Mouse (Mus musculus) layer of hippocampus, adult 18-20 months (tissue): ENCODE measurements around the gene Swsap1. TPM values are rescaled to one million over a fixed set of nuclear protein-coding genes. Genes with fewer than 3 reads are reported as not detected.

Experiments used
- DNase-seq, 2 experiments: peaks; one replicate each; pipeline ENCODE4 v3.0.0; 2022; ENCODE audit warnings: low spot score in 2 of 2
- total RNA-seq, 2 experiments: library from RNA; stranded (reverse); gene quantifications; 2 replicates each; pipeline ENCODE4 v1.2.3; 2021

Gene Swsap1
- total RNA-seq, 2 experiments from 2014 or later: 13.3 to 13.7 TPM

DNA sequence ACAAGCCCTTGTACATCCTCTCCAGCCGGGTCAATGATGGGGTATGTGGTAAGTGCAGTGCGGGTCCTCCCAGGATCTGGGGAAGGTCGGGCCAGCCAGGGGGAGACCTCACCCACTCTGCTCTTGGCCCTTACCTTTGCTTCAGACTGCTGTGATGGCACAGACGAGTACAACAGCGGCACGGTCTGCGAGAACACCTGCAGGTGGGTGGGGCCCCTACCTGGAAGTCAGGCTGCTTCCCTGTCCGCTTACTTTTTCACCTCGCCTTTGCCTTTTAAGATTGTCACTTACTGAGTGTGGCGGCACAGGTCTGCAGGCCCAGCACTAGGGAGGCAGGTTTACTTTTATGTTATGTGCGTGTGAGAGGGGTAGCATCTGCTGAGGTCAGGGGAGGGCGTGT lies 49.0 kb downstream of the Swsap1 start:
- no peak for DNase-seq

Other genes starting within 250 kb of the Swsap1 start
- gene Ldlr, start 232.3 kb upstream of the Swsap1 start, total RNA-seq: 10 to 100 TPM; 13.1 to 15.4 TPM
- 1 to 10 TPM; 1.9 to 2.7 TPM for gene Spc24, start 195.5 kb upstream of the Swsap1 start, total RNA-seq
- 1 to 10 TPM; 7.4 to 7.6 TPM for gene Kank2, start 157.0 kb upstream of the Swsap1 start, total RNA-seq
- not detected for gene Angptl8, start 120.2 kb upstream of the Swsap1 start, total RNA-seq
- gene Dock6, start 103.1 kb upstream of the Swsap1 start, total RNA-seq: 10 to 100 TPM; 11.3 to 13.1 TPM
- 10 to 100 TPM; 17.7 to 19.3 TPM for gene Rab3d, start 37.6 kb upstream of the Swsap1 start, total RNA-seq
- gene Ccdc159, start 28.3 kb upstream of the Swsap1 start, total RNA-seq: 10 to 100 TPM; 16.3 to 16.5 TPM
- 10 to 100 TPM; 40.2 to 42.2 TPM for gene Tmem205, start 28.2 kb upstream of the Swsap1 start, total RNA-seq
- 100 to 1,000 TPM; 273 to 278 TPM for gene Plppr2, start 18.7 kb upstream of the Swsap1 start, total RNA-seq
- gene Epor, start 7.8 kb downstream of the Swsap1 start, total RNA-seq: 1 to 10 TPM; 9.0 to 9.1 TPM
- gene Rgl3, start 33.7 kb downstream of the Swsap1 start, total RNA-seq: 1 to 10 TPM; 2.2 to 2.6 TPM
- gene Ccdc151, start 46.9 kb downstream of the Swsap1 start, total RNA-seq: 1 to 10 TPM; 8.6 to 8.9 TPM
- 100 to 1,000 TPM; 106 to 115 TPM for gene Prkcsh, start 47.1 kb downstream of the Swsap1 start, total RNA-seq
- 100 to 1,000 TPM; 168 to 172 TPM for gene Elavl3, start 96.3 kb downstream of the Swsap1 start, total RNA-seq
- 1 to 10 TPM; 2.0 to 4.4 TPM for gene Gm49318, start 115.5 kb downstream of the Swsap1 start, total RNA-seq
- 10 to 100 TPM; 20.8 to 21.7 TPM for gene Zfp653, start 115.6 kb downstream of the Swsap1 start, total RNA-seq
- 10 to 100 TPM; 49.8 to 51.3 TPM for gene Ecsit, start 129.7 kb downstream of the Swsap1 start, total RNA-seq
- under 1 TPM in 1 of 2 experiments, not detected in 1; 0.53 TPM for gene Cnn1, start 143.5 kb downstream of the Swsap1 start, total RNA-seq
- 10 to 100 TPM; 56.4 to 58.4 TPM for gene Elof1, start 161.4 kb downstream of the Swsap1 start, total RNA-seq
- under 1 TPM; 0.41 to 0.84 TPM for gene Acp5, start 180.0 kb downstream of the Swsap1 start, total RNA-seq
- 10 to 100 TPM; 45.4 to 48.3 TPM for gene Pigyl, start 201.1 kb downstream of the Swsap1 start, total RNA-seq
- not detected for gene Zfp872, start 232.3 kb downstream of the Swsap1 start, total RNA-seq